Mouse (Mus musculus): ENCODE data around the gene Inpp5b.

- TF ChIP-seq CTCF (IDR thresholded peaks at IDR 0.05; ENCODE audit: borderline replicate concordance, extremely low read depth, insufficient read depth, insufficient read length) (no peak), POLR2A (IDR thresholded peaks at IDR 0.05; ENCODE audit: borderline replicate concordance, extremely low read depth, insufficient read depth, insufficient read length, poor library complexity, severe bottlenecking) (no peak)
Observed at GRCm38 (mm10) chr4:124765802-124766565, 24.3 kb downstream of the Inpp5b start.

Data from brain, embryonic 14.5 days (tissue).